Mouse (Mus musculus) embryonic fibroblast, embryonic 13.5 days (primary cell): ENCODE results near the gene Gm13124. TPM values are rescaled to one million over a fixed set of nuclear protein-coding genes. Genes with fewer than 3 reads are reported as not detected.
"Not testable (repeated sequence)": the region's sequence is repeated elsewhere in the genome, so short reads cannot be mapped to it uniquely, and the experiment has no call there.

Experiments used
- H3K27ac ChIP-seq: 2 replicates; pipeline ENCODE4 v1.5.1; 2012; ENCODE audit warnings: low read length, control low read depth, inconsistent platforms; ENCODE audit not compliant: insufficient read depth
- H3K4me1 ChIP-seq: 2 replicates; pipeline ENCODE4 v1.6.1; 2011; ENCODE audit warnings: low read length; ENCODE audit not compliant: control insufficient read depth, insufficient read depth
- H3K4me3 ChIP-seq: 2 replicates; pipeline ENCODE4 v1.5.1; 2011; ENCODE audit warnings: mild to moderate bottlenecking, control low read depth, low read length; ENCODE audit not compliant: insufficient read depth
- CTCF ChIP-seq: IDR thresholded peaks from 2 replicates; pipeline ENCODE4 v1.5.1; 2011; ENCODE audit warnings: mild to moderate bottlenecking, control low read depth, low read length, moderate library complexity, borderline replicate concordance; ENCODE audit not compliant: insufficient read depth
- POLR2A ChIP-seq: IDR thresholded peaks from 2 replicates; pipeline ENCODE4 v1.6.1; 2011; ENCODE audit warnings: low read depth, mild to moderate bottlenecking, control low read depth, low read length, moderate library complexity
- polyA plus RNA-seq: library from polyadenylated mRNA; stranded (reverse); fragments of >200 nt; gene quantifications from 2 replicates; pipeline ENCODE4 v1.2.4, GENCODE M21; 2011; ENCODE audit warnings: low read depth; ENCODE audit not compliant: missing spikeins, insufficient read length

The Gm13124 gene
- not detected in 2 replicates for polyA plus RNA-seq

- Histone ChIP-seq H3K4me3 (no peak within 1 kb of the TSS), H3K4me1 (no peaks in the 10 kb centered on the region), H3K27ac (no peak within 1 kb of the TSS)
- no peak for TF ChIP-seq CTCF
- TF ChIP-seq POLR2A, result no peak
These were observed at the start of gene Gm13124 for GRCm38 (mm10) chr4:144565034-144565433. Gm13124 (minus strand) TSS chr4:144565134.

- no peaks in the 10 kb centered on the region for H3K4me1 ChIP-seq
- TF ChIP-seq CTCF (no peak), POLR2A (no peak)
- H3K4me3 ChIP-seq, result no peak overlapping the region
These were observed 49.7 kb upstream of the Gm13124 start for GRCm38 (mm10) chr4:144614586-144614985.

GRCm38 (mm10) chr4:144613407-144613806 lies 48.5 kb upstream of the Gm13124 start, which contains the start of gene Aadacl4:
Aadacl4 (plus strand) TSS chr4:144613707.
- TF ChIP-seq POLR2A (no peak), CTCF (no peak)
- Histone ChIP-seq H3K4me1 (no peaks in the 10 kb centered on the region), H3K27ac (no peak within 1 kb of the TSS), H3K4me3 (no peak within 1 kb of the TSS)

More at GRCm38 (mm10) chr4:144614586-144614985, 49.7 kb upstream of the Gm13124 start:
- no peak overlapping the region for H3K27ac ChIP-seq

- Histone ChIP-seq H3K4me1 (no peaks in the 10 kb centered on the region), H3K27ac (no peak overlapping the region), H3K4me3 (no peak overlapping the region)
- TF ChIP-seq CTCF (no peak), POLR2A (no peak)
These were observed 27.9 kb upstream of the Gm13124 start for GRCm38 (mm10) chr4:144592790-144593189.

DNA sequence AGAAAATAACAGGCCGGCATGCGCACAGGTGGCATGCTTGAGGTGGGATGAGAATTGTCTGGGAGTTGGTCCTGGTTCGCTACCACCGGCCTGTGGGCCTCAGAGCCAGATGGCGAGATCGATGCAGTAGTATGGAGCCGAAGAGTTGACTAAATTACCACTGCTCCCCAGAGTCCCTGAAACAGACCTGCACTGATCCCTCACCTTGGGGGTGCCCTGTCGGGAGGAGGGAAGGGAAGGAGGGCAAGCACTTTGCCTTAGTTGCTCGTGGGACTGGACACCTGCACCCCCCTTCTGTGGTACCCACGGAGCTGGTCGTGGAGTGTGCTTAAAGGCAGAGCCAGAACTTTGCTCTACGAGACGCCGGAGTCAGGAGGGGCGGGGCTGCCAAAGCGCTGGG lies 21.3 kb upstream of the Gm13124 start:
- not testable (repeated sequence) for H3K4me1 ChIP-seq, H3K27ac ChIP-seq, H3K4me3 ChIP-seq

DNA sequence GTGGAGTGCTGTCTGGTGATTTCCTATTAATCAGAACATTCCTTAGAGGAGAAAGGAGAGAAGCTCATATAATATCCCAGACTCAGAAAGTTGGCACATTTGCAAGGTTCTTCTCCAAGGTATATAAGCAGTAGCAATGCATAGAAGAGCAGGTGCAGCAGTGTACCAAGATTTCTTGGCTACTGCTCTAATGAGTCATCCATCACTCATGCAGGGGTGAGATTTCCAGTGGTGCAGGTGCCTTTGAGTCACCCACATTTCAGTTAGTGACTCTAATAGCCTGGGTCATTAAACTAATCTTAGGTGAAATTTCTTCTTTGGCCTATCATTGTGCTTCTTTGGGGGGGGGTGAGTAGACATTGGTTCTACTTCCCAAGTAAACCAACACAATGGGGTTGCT lies 2.8 kb upstream of the Gm13124 start:
- TF ChIP-seq CTCF (no peak), POLR2A (no peak)
- Histone ChIP-seq H3K27ac (no peak overlapping the region), H3K4me3 (no peak overlapping the region), H3K4me1 (no peaks in the 10 kb centered on the region)

DNA sequence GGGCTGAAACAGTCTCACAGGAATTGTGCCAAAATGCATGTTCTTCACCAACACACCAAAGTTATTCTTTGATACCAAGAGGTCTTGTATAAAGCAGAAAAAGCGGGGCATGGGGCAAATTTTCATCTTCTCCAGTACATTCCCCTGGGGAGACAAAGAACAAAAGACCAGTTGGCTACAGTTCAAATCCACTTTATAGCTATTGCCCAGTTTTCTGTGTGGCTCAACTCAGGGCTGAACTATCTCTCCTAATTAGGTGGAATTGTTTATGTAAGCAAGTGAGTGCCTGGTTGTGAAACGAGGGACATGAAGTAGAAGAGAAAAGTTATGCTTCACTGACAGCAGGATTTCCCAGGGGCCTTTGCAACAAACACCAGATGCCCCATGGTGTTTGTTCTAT lies 3.7 kb downstream of the Gm13124 start:
- TF ChIP-seq CTCF, result no peak
- no peak for TF ChIP-seq POLR2A
- no peak overlapping the region for H3K27ac ChIP-seq
- no peak overlapping the region for H3K4me3 ChIP-seq
- H3K4me1 ChIP-seq, result no peaks in the 10 kb centered on the region

- Histone ChIP-seq H3K4me3 (no peak overlapping the region), H3K27ac (no peak overlapping the region), H3K4me1 (no peaks in the 10 kb centered on the region)
- no peak for TF ChIP-seq CTCF
- TF ChIP-seq POLR2A, result no peak
These were observed 5.1 kb downstream of the Gm13124 start for GRCm38 (mm10) chr4:144559792-144560191.

DNA sequence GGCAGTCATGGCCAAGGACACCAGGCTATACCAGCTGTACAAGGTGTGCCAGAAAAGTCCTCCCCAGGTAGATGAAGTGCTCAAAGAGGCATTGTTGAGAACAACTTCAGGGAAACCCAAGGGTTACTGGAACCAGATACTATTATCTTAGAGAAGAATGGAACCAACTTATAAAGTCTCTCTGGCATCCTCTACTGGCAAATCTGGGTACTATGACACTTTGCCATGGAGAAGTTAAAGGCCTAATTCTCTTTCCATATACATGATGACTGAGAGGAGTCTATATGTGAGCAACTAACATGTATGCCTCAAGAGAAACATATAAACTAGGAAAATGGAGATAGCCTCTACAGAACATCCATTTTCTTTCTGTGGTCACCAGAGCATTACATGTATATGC lies 13.8 kb downstream of the Gm13124 start:
- Histone ChIP-seq H3K4me3 (no peak overlapping the region), H3K4me1 (no peaks in the 10 kb centered on the region), H3K27ac (no peak overlapping the region)
- no peak for TF ChIP-seq CTCF
- no peak for TF ChIP-seq POLR2A

- not testable (repeated sequence) for H3K27ac ChIP-seq, H3K4me1 ChIP-seq, H3K4me3 ChIP-seq
These were observed 19.6 kb downstream of the Gm13124 start for GRCm38 (mm10) chr4:144545339-144545738.

GRCm38 (mm10) chr4:144544689-144545088 lies 20.2 kb downstream of the Gm13124 start:
- TF ChIP-seq POLR2A (no peak), CTCF (no peak)
- Histone ChIP-seq H3K4me3 (no peak overlapping the region), H3K27ac (no peak overlapping the region)

More at GRCm38 (mm10) chr4:144544689-144545088, 20.2 kb downstream of the Gm13124 start:
- no peaks in the 10 kb centered on the region for H3K4me1 ChIP-seq
